Mouse (Mus musculus) embryonic facial prominence, embryonic 13.5 days (tissue): Measurements from ENCODE around the gene Mical3. TPM values are rescaled to one million over a fixed set of nuclear protein-coding genes. Genes with fewer than 3 reads are reported as not detected.

Source experiments
- ATAC-seq: fragments of 200-750 bp; cut with Nextera tagmentation; 2 replicates; pipeline ENCODE4 v1.8.0; 2017; ENCODE audit warnings: low read depth; ENCODE audit not compliant: insufficient number of reproducible peaks, insufficient read depth, low FRiP score, low TSS enrichment
- H3K27ac ChIP-seq: fragments of 300-500 bp; sonication (generic); 2 replicates; pipeline ENCODE4 v1.5.1; 2015; ENCODE audit warnings: moderate library complexity, mild to moderate bottlenecking, inconsistent platforms
- H3K27me3 ChIP-seq: fragments of 300-500 bp; sonication (generic); 2 replicates; pipeline ENCODE4 v1.6.1; 2015; ENCODE audit warnings: mild to moderate bottlenecking, inconsistent platforms
- H3K36me3 ChIP-seq: fragments of 300-500 bp; sonication (generic); 2 replicates; pipeline ENCODE4 v1.6.1; 2015; ENCODE audit warnings: mild to moderate bottlenecking, inconsistent platforms
- H3K4me1 ChIP-seq: fragments of 300-500 bp; sonication (generic); 2 replicates; pipeline ENCODE4 v1.6.1; 2015; ENCODE audit warnings: inconsistent platforms
- H3K4me2 ChIP-seq: fragments of 300-500 bp; sonication (generic); 2 replicates; pipeline ENCODE4 v1.6.1; 2015; ENCODE audit warnings: moderate library complexity, mild to moderate bottlenecking, inconsistent platforms
- H3K4me3 ChIP-seq: fragments of 300-500 bp; sonication (generic); 2 replicates; pipeline ENCODE4 v1.5.1; 2015; ENCODE audit warnings: mild to moderate bottlenecking, inconsistent platforms
- H3K9ac ChIP-seq: fragments of 300-500 bp; sonication (generic); 2 replicates; pipeline ENCODE4 v1.6.1; 2015; ENCODE audit warnings: mild to moderate bottlenecking, inconsistent platforms
- H3K9me3 ChIP-seq: fragments of 300-500 bp; sonication (generic); 2 replicates; pipeline ENCODE4 v1.6.1; 2016; ENCODE audit warnings: inconsistent platforms
- WGBS: fragments of 180-500 bp; shearing (Covaris S2); methylation state at CpG from one replicate; pipeline ENCODE4 v1.1.7; 2015; ENCODE audit warnings: mixed read lengths; 5-methylcytosine and 5-hydroxymethylcytosine counted together
- polyA plus RNA-seq: library from polyadenylated mRNA; unstranded; fragments of >200 nt; fragmentation: Nextera tagmentation; extraction: Ambion mirVana; gene quantifications from 2 replicates; pipeline ENCODE4 v1.2.1, GENCODE M21; 2015

Mical3 gene
- polyA plus RNA-seq, 1 experiment from 2014 or later, result 12.3 TPM

GRCm38 (mm10) chr6:121127726-121128125, 3.1 kb downstream of the Mical3 start:
- 67% methylated on average over 3 of the region's 3 CpGs for WGBS
- peaks cover 19% of the 10 kb centered on the region for H3K4me1 ChIP-seq
- ATAC-seq, result no peak

GRCm38 (mm10) chr6:121126202-121126601, 4.6 kb downstream of the Mical3 start:
- H3K27me3 ChIP-seq, result peaks cover 10% of the 10 kb centered on the region
- no peak overlapping the region for H3K4me3 ChIP-seq
- H3K4me1 ChIP-seq, result peaks cover 18% of the 10 kb centered on the region
- H3K9me3 ChIP-seq, result no peaks in the 10 kb centered on the region
- no peaks in the 10 kb centered on the region for H3K36me3 ChIP-seq
- no peak overlapping the region for H3K9ac ChIP-seq
- ATAC-seq, result no peak
- H3K4me2 ChIP-seq, result no peak overlapping the region
- no peak overlapping the region for H3K27ac ChIP-seq
- 89% methylated on average over 5 of the region's 5 CpGs for WGBS

More at GRCm38 (mm10) chr6:121127726-121128125, 3.1 kb downstream of the Mical3 start:
- H3K9me3 ChIP-seq, result no peaks in the 10 kb centered on the region
- H3K27ac ChIP-seq, result no peak overlapping the region
- no peak overlapping the region for H3K4me3 ChIP-seq
- no peaks in the 10 kb centered on the region for H3K36me3 ChIP-seq
- peaks cover 22% of the 10 kb centered on the region for H3K27me3 ChIP-seq
- no peak overlapping the region for H3K4me2 ChIP-seq
- H3K9ac ChIP-seq, result no peak overlapping the region

GRCm38 (mm10) chr6:121122739-121123241, 8.0 kb downstream of the Mical3 start:
- Histone ChIP-seq H3K9me3 (no peaks in the 10 kb centered on the region), H3K4me1 (no peaks in the 10 kb centered on the region), H3K9ac (no peak overlapping the region; the same call in 1 of the 2 replicates), H3K4me3 (no peak overlapping the region), H3K27ac (no peak overlapping the region), H3K27me3 (no peaks in the 10 kb centered on the region), H3K4me2 (no peak overlapping the region), H3K36me3 (no peaks in the 10 kb centered on the region)
- whole genome bisulfite sequencing, result 79% methylated on average over 5 of the region's 5 CpGs
- ATAC-seq, result no peak

GRCm38 (mm10) chr6:121120776-121121175, 10.0 kb downstream of the Mical3 start:
- Histone ChIP-seq H3K9me3 (no peaks in the 10 kb centered on the region), H3K27ac (no peak overlapping the region), H3K4me3 (no peak overlapping the region), H3K27me3 (no peaks in the 10 kb centered on the region), H3K36me3 (no peaks in the 10 kb centered on the region), H3K4me2 (no peak overlapping the region), H3K9ac (no peak overlapping the region), H3K4me1 (no peaks in the 10 kb centered on the region)
- WGBS, result 42% methylated on average over 7 of the region's 7 CpGs
- no peak for ATAC-seq

- no peak overlapping the region for H3K27ac ChIP-seq
- no peak overlapping the region for H3K4me3 ChIP-seq
- no peak overlapping the region for H3K4me2 ChIP-seq
- no peaks in the 10 kb centered on the region for H3K36me3 ChIP-seq
- WGBS, result 88% methylated on average over 15 of the region's 15 CpGs
- no peak for ATAC-seq
- no peaks in the 10 kb centered on the region for H3K4me1 ChIP-seq
- H3K27me3 ChIP-seq, result no peaks in the 10 kb centered on the region
- no peaks in the 10 kb centered on the region for H3K9me3 ChIP-seq
- no peak overlapping the region for H3K9ac ChIP-seq
Observed at GRCm38 (mm10) chr6:121117971-121118755, 12.6 kb downstream of the Mical3 start.

- Histone ChIP-seq H3K36me3 (no peaks in the 10 kb centered on the region), H3K9ac (no peak overlapping the region), H3K4me3 (no peak overlapping the region), H3K4me2 (no peak overlapping the region), H3K27me3 (no peaks in the 10 kb centered on the region), H3K9me3 (no peaks in the 10 kb centered on the region), H3K27ac (no peak overlapping the region), H3K4me1 (no peaks in the 10 kb centered on the region)
- ATAC-seq, result no peak
- 73% methylated on average over 4 of the region's 4 CpGs for WGBS
Observed at GRCm38 (mm10) chr6:121117142-121117541, 13.7 kb downstream of the Mical3 start.

- H3K9ac ChIP-seq, result no peak overlapping the region
- H3K4me3 ChIP-seq, result no peak overlapping the region
- H3K9me3 ChIP-seq, result no peaks in the 10 kb centered on the region
- H3K4me2 ChIP-seq, result no peak overlapping the region
- no peaks in the 10 kb centered on the region for H3K36me3 ChIP-seq
- WGBS, result 53% methylated on average over 10 of the region's 10 CpGs
- H3K4me1 ChIP-seq, result 0 out of 2 replicates have a peak, but pooled peaks cover 4% of the 10 kb centered on the region
- H3K27me3 ChIP-seq, result no peaks in the 10 kb centered on the region
- H3K27ac ChIP-seq, result no peak overlapping the region
- ATAC-seq, result no peak
Observed at GRCm38 (mm10) chr6:121116434-121116833, 14.4 kb downstream of the Mical3 start.

GRCm38 (mm10) chr6:121111448-121112055, 19.2 kb downstream of the Mical3 start:
- no peak overlapping the region for H3K4me3 ChIP-seq
- H3K9ac ChIP-seq, result no peak overlapping the region
- no peak overlapping the region for H3K4me2 ChIP-seq
- WGBS, result 48% methylated on average over 10 of the region's 10 CpGs
- no peak for ATAC-seq
- H3K27me3 ChIP-seq, result no peaks in the 10 kb centered on the region
- peaks cover 24% of the 10 kb centered on the region for H3K4me1 ChIP-seq
- peak overlapping the region; percentile 1; the same call in 1 of the 2 replicates for H3K27ac ChIP-seq
- no peaks in the 10 kb centered on the region for H3K9me3 ChIP-seq
- H3K36me3 ChIP-seq, result peaks cover 8% of the 10 kb centered on the region

- WGBS, result under 1% methylated on average over 42 of the region's 42 CpGs
- H3K27me3 ChIP-seq, result no peaks in the 10 kb centered on the region
- peaks cover 8% of the 10 kb centered on the region for H3K36me3 ChIP-seq
- peak overlapping the region; percentile 82 for H3K27ac ChIP-seq
- peak overlapping the region; percentile 92 for H3K4me2 ChIP-seq
- peaks cover 31% of the 10 kb centered on the region for H3K4me1 ChIP-seq
- peak overlapping the region; percentile 82 for H3K4me3 ChIP-seq
- ATAC-seq, result peak; percentile 96
- H3K9ac ChIP-seq, result peak overlapping the region; percentile 86
- H3K9me3 ChIP-seq, result no peaks in the 10 kb centered on the region
Observed at GRCm38 (mm10) chr6:121109998-121110603, 20.7 kb downstream of the Mical3 start.

- Histone ChIP-seq H3K4me1 (peaks cover 33% of the 10 kb centered on the region), H3K27me3 (no peaks in the 10 kb centered on the region), H3K4me3 (peak overlapping the region; percentile 82), H3K4me2 (peak overlapping the region; percentile 92), H3K36me3 (peaks cover 8% of the 10 kb centered on the region), H3K9ac (peak overlapping the region; percentile 86), H3K9me3 (no peaks in the 10 kb centered on the region), H3K27ac (peak overlapping the region; percentile 82; the same call in 1 of the 2 replicates)
- ATAC-seq, result peak; percentile 24; the same call in 1 of the 2 replicates
- 1% methylated on average over 52 of the region's 52 CpGs for WGBS
Observed at GRCm38 (mm10) chr6:121109181-121109981, 21.4 kb downstream of the Mical3 start.

GRCm38 (mm10) chr6:121108075-121108474, 22.7 kb downstream of the Mical3 start:
- Histone ChIP-seq H3K27ac (no peak overlapping the region), H3K4me1 (peaks cover 33% of the 10 kb centered on the region), H3K4me2 (no peak overlapping the region; the same call in 1 of the 2 replicates), H3K4me3 (no peak overlapping the region; the same call in 1 of the 2 replicates), H3K27me3 (no peaks in the 10 kb centered on the region), H3K9ac (no peak overlapping the region), H3K9me3 (no peaks in the 10 kb centered on the region), H3K36me3 (peaks cover 11% of the 10 kb centered on the region)
- 74% methylated on average over 1 of the region's 1 CpGs for WGBS
- ATAC-seq, result no peak
